Mouse (Mus musculus) gastrocnemius, postnatal 36 days (tissue): ENCODE data around the gene Mfsd1. TPM values are rescaled to one million over a fixed set of nuclear protein-coding genes. Genes with fewer than 3 reads are reported as not detected.

Experiments
- DNase-seq, 2 experiments: peaks; one replicate each; pipeline ENCODE4 v3.0.0; 2022
- intact Hi-C: fragments of 180-260 bp; cut with DNase I; formaldehyde crosslinking; loops from one replicate; pipeline ENCODE4 v1.15.1; 2025
- total RNA-seq, 2 experiments: library from RNA; stranded (reverse); gene quantifications; 2 replicates each; pipeline ENCODE4 v1.2.3; 2021

Mfsd1 gene
- total RNA-seq, 2 experiments from 2014 or later = 19.9 to 20.3 TPM

DNA sequence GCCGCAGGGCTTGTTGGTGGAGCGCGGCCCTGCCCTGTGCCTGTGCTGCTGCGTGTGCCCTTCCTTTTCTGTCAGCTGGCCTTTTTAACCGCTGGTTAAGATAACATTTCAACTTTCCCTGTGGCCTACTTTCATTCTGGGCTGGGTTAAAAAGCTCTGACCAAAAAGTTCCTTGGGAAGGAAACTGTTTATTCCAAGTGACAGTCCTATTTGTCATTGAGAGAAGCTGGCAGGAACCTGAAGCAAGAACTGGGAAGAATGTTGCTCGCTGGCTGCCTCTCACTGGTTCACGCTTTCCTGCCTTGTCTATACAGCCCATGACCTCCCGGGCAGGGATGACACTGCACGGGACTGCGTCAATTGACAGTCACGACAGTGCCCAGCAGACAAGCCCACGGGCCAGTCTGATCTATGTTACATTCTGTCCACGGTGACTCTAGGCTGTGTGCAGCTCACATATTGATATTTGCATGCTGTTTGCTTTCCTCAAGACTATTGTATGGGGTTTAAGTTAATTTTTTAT is 19.1 kb downstream of the Mfsd1 start:
- intact Hi-C loops = no loop called here
- no peak for DNase-seq

DNA sequence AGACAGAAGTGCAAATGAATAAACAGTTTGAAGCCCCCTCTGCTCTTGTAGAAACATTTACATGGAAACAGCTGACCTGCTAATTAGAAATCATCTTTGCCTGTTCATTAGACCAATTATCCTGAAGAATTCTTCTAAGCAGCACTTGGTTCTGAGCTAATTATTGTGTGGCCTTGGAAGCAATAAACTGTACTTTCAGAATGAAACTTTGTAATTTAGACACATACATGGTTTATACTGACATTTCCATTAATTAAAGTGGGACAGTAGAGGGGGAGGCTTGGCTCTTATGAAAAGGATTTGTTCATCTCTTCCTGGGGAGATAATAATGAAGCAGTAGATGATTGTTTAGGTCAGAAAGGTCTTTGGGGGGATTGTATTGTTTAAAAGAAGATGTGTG is 35.7 kb downstream of the Mfsd1 start:
- intact Hi-C loops = no loop called here
- no peak for DNase-seq

- DNase-seq = no peak
- intact Hi-C loops = loop anchor here (10.0 kb wide), 1 partner anchor 420 kb away; no protein-coding TSS in a partner anchor
Observed at GRCm38 (mm10) chr3:67624629-67625028, 42.1 kb downstream of the Mfsd1 start.

- no peak for DNase-seq
- intact Hi-C loops = no loop called here
Observed at GRCm38 (mm10) chr3:67643135-67643534, 60.6 kb downstream of the Mfsd1 start.

DNA sequence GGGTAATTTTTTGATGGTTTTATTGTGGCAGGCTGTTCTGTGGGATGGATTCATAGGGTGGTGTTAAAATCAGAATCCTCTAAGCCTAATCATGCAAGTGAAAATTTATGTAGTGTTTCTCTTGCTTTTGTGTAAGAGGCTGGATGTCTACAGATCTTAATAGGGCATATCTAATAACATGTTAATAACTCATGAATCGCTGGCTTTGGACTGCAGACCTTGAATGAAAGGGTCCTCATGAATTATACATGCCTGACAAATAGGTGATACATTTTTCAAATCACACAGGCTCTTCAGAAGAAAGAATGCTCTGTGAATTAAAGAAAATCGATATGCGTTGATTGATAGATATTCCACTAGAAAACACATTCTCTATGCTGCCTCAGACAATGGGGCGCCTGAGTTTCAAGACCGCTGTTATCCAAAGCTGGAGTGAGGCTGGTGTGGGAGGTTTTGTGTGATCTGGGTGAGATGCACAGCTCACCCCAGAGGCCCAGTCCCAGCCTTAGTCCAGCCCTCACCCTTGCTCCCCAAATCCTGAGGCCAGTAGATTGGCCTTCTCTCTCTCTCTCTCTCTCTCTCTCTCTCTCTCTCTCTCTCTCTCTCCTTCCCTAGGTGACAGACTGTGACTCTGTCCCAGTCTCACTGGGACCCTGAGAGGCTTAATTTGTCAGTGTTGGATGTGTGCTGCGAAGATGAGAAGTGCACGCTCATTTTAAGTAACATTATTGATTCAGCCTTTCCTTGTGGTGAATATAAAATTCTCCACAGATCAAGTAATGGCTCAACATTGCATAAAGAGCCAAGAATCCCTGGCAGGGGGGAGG is 63.3 kb downstream of the Mfsd1 start:
- DNase-seq = no peak
- intact Hi-C loops = no loop called here

Other genes starting within 250 kb of the Mfsd1 start
- 100 to 1,000 TPM; 409 to 506 TPM for gene Mlf1, start 208.6 kb upstream of the Mfsd1 start, total RNA-seq
- not detected for gene Gm17402, start 207.6 kb upstream of the Mfsd1 start, total RNA-seq
- gene Gfm1, start 152.6 kb upstream of the Mfsd1 start, total RNA-seq = 100 to 1,000 TPM; 101 to 110 TPM
- 1 to 10 TPM; 1.7 to 1.8 TPM for gene Lxn, start 118.8 kb upstream of the Mfsd1 start, total RNA-seq
- under 1 TPM; 0.64 to 0.81 TPM for gene Rarres1, start 67.2 kb upstream of the Mfsd1 start, total RNA-seq